Mouse (Mus musculus) bone marrow macrophage, adult 2 months (primary cell): ENCODE results near the gene Zfp607b.

Source experiments
- CTCF ChIP-seq: IDR thresholded peaks from 2 replicates; pipeline ENCODE4 v1.5.1; 2012; ENCODE audit warnings: low read depth, mild to moderate bottlenecking, low read length, moderate library complexity
- POLR2A ChIP-seq: IDR thresholded peaks from 2 replicates; pipeline ENCODE4 v1.6.1; 2012; ENCODE audit warnings: mild to moderate bottlenecking, low read depth, low read length, borderline replicate concordance

GRCm38 (mm10) chr7:27647281-27648002 lies 41.7 kb upstream of the Zfp607b start:
- no peak for TF ChIP-seq CTCF
- no peak for TF ChIP-seq POLR2A
